Mouse (Mus musculus) G1E-ER4 (cell line): Measurements from ENCODE around the gene Grin3a. TPM values are rescaled to one million over a fixed set of nuclear protein-coding genes. Genes with fewer than 3 reads are reported as not detected.

ENCODE experiments used
- GATA1 ChIP-seq: IDR thresholded peaks from one replicate; pipeline ENCODE4 v1.8.0; 2012; ENCODE audit warnings: low read length, inconsistent platforms
- polyA plus RNA-seq: library from polyadenylated mRNA; stranded (reverse); fragments of >175 nt; gene quantifications from 2 replicates; pipeline ENCODE4 v1.2.3, GENCODE M21; 2012

Gene Grin3a
- polyA plus RNA-seq, 1 experiment: not detected

GRCm38 (mm10) chr4:49729326-49729725, 116.2 kb downstream of the Grin3a start:
- TF ChIP-seq GATA1: no peak

- TF ChIP-seq GATA1: no peak
Measured at GRCm38 (mm10) chr4:49723908-49724307, 121.6 kb downstream of the Grin3a start.

DNA sequence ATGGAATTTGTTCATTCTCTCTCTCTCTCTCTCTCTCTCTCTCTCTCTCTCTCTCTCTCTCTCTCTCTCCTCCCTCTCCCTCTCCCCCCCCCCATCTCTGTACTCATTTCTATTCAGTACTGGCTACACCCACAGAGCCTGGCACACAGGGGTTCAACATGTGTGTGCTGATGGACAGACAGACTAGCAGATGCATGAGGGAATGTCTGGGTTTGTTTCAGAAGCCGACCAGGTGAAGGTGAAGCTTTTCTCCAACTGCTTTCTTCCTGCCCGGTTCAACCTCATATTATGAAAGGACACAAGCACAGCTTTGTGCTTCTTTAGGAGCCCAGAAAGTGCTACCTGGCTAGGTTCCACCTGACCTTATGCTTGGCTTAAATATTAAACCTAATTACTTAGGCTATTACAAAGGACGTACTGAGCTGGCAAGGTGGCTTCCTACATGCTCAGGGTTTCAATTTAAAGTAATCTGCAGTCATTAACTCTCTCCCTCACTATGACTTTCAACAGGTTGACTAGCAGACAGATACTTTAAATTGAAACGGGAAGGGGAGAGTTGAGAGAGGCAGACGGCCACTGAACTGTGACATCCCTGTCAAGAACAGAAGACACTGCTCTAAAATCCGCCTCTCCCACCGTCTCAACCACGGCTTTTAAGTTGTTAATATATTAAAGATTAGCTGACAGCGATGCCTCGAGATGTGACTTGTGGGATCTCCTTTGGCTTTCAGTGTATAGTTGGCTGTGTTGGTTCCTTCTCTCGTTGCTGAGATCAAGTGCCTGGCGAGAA, 153.9 kb downstream of the Grin3a start:
- TF ChIP-seq GATA1: no peak

GRCm38 (mm10) chr4:49688594-49689288, 156.8 kb downstream of the Grin3a start:
- TF ChIP-seq GATA1: no peak

- no peak for TF ChIP-seq GATA1
Measured at GRCm38 (mm10) chr4:49681812-49682211, 163.7 kb downstream of the Grin3a start, which contains the start of gene Ppp3r2. Gene Ppp3r2 (minus strand): TSS chr4:49682024.

DNA sequence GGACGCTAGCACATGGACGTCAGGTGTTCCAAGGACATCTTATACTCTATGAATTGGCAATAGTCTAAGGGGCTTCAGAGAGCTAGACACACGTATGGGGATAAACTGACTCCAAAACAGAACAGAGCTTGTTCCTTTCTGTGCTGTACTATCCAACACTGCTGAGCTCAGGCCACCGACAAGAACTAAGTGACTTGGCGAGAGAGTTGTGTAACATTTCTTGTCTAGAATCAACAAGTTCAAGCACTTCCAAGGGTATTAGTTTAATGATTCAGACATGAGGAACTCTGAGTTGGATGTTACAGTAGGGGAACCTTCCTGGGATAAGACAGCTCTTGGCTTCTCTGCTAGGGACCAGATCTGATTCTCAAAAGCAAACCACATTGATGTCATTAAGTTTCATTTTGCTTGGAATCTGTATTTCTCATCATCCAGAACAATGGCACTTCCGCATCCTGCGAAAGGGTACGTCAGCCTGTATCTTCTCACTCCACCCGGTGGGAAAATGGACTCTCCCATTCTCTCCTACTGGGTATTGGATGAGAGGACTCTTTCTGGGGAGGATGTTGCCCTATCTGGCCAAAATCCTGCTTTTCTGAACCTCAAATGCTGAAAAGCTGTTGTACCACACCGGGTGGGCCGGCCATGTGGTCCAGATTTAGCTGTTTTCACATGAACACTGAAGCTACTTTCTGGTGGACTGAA, 165.2 kb downstream of the Grin3a start:
- TF ChIP-seq GATA1: no peak

DNA sequence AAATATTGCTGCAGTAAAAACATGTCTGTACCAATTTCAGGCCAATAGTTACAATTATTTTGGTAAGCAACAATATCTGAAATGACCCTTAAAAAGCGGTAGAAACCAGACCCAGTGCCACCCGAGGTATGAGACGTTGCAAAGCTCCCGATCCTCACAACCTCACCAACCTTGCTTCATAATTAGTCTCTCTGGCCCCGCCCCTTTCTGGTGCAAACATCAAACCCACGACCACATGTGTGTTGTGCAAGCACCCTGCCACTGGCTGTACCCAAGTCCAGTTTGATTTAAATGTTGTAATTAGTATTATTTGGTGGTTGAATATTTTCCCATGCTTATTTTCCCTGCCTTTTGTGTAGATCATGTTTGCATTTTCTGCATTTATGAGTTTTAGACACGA, 168.8 kb downstream of the Grin3a start:
- no peak for TF ChIP-seq GATA1

DNA sequence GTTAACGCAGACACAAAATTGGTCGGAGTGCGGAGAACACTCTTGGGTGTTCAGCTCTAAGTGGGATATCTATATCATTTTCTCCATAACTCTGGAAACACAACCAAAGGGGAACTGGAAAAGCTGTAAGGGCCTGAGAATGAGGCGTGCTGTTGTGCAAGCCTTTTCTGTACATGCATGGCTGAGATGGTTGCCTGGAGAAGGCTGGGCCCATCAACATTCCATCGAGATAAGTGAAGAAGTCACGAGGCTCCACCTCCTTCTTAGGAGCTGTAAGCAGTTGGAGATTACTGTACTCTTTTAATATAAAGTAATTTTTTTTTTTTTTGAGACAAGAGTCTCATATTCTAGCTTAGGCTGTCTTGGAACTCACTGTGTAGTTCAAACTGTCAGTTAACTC, 169.5 kb downstream of the Grin3a start:
- no peak for TF ChIP-seq GATA1

- TF ChIP-seq GATA1: no peak
Measured at GRCm38 (mm10) chr4:49664850-49665249, 180.7 kb downstream of the Grin3a start.

- TF ChIP-seq GATA1: no peak
Measured at GRCm38 (mm10) chr4:49662231-49662630, 183.3 kb downstream of the Grin3a start.

- TF ChIP-seq GATA1: no peak
Measured at GRCm38 (mm10) chr4:49661664-49662063, 183.9 kb downstream of the Grin3a start.

- TF ChIP-seq GATA1: no peak
Measured at GRCm38 (mm10) chr4:49659421-49659820, 186.1 kb downstream of the Grin3a start.

- no peak for TF ChIP-seq GATA1
Measured at GRCm38 (mm10) chr4:49639913-49640312, 205.6 kb downstream of the Grin3a start.

GRCm38 (mm10) chr4:49637821-49638220, 207.7 kb downstream of the Grin3a start:
- no peak for TF ChIP-seq GATA1

GRCm38 (mm10) chr4:49632139-49632481, 213.4 kb downstream of the Grin3a start:
- TF ChIP-seq GATA1: no peak
